Mouse (Mus musculus) testis, adult 2 months (tissue): Measurements from ENCODE around the gene Arfgef2. TPM values are rescaled to one million over a fixed set of nuclear protein-coding genes. Genes with fewer than 3 reads are reported as not detected.

ENCODE experiments used
- H3K27ac ChIP-seq: fragments of 200-500 bp; 2 replicates; pipeline ENCODE4 v1.5.1; 2012; ENCODE audit warnings: low read depth, low read length; ENCODE audit not compliant: control insufficient read depth, insufficient read depth
- H3K27me3 ChIP-seq: fragments of 200-500 bp; 2 replicates; pipeline ENCODE4 v1.6.1; 2012; ENCODE audit warnings: mild to moderate bottlenecking, low read length, moderate library complexity; ENCODE audit not compliant: control insufficient read depth, insufficient read depth
- H3K36me3 ChIP-seq: fragments of 200-500 bp; 2 replicates; pipeline ENCODE4 v1.6.1; 2012; ENCODE audit warnings: mild to moderate bottlenecking, low read length; ENCODE audit not compliant: control insufficient read depth, insufficient read depth
- H3K4me1 ChIP-seq: fragments of 200-500 bp; 2 replicates; pipeline ENCODE4 v1.6.1; 2012; ENCODE audit warnings: low read length; ENCODE audit not compliant: control insufficient read depth, insufficient read depth
- H3K4me3 ChIP-seq: fragments of 200-500 bp; 2 replicates; pipeline ENCODE4 v1.5.1; 2012; ENCODE audit warnings: low read depth, mild to moderate bottlenecking, low read length, moderate library complexity, mixed read lengths; ENCODE audit not compliant: control insufficient read depth
- CTCF ChIP-seq: fragments of 200-500 bp; IDR thresholded peaks from 2 replicates; pipeline ENCODE4 v1.5.1; 2012; ENCODE audit warnings: low read depth, mild to moderate bottlenecking, inconsistent platforms, low read length, moderate library complexity; ENCODE audit not compliant: control insufficient read depth, insufficient read depth, insufficient replicate concordance
- POLR2A ChIP-seq: fragments of 200-500 bp; IDR thresholded peaks from 2 replicates; pipeline ENCODE4 v1.6.1; 2012; ENCODE audit warnings: low read depth, mild to moderate bottlenecking, inconsistent platforms, low read length, moderate library complexity; ENCODE audit not compliant: control insufficient read depth
- polyA plus RNA-seq: library from polyadenylated mRNA; depleted of rRNA; stranded (reverse); fragments of >200 nt; gene quantifications from 2 replicates; pipeline ENCODE4 v1.2.3, GENCODE M21; 2012

The Arfgef2 gene
- polyA plus RNA-seq, 1 experiment: 19.1 TPM

GRCm38 (mm10) chr2:166822119-166822826 lies 16.9 kb downstream of the Arfgef2 start:
- Histone ChIP-seq H3K27ac (no peak overlapping the region), H3K27me3 (no peaks in the 10 kb centered on the region), H3K4me1 (no peaks in the 10 kb centered on the region; the same call in 1 of the 2 replicates), H3K4me3 (no peak overlapping the region), H3K36me3 (no peaks in the 10 kb centered on the region)
- TF ChIP-seq POLR2A: no peak
- TF ChIP-seq CTCF: no peak

GRCm38 (mm10) chr2:166822901-166823300 lies 17.5 kb downstream of the Arfgef2 start:
- no peak for TF ChIP-seq POLR2A
- TF ChIP-seq CTCF: no peak
- Histone ChIP-seq H3K27ac (no peak overlapping the region), H3K27me3 (no peaks in the 10 kb centered on the region), H3K36me3 (no peaks in the 10 kb centered on the region), H3K4me1 (no peaks in the 10 kb centered on the region; the same call in 1 of the 2 replicates), H3K4me3 (no peak overlapping the region)

DNA sequence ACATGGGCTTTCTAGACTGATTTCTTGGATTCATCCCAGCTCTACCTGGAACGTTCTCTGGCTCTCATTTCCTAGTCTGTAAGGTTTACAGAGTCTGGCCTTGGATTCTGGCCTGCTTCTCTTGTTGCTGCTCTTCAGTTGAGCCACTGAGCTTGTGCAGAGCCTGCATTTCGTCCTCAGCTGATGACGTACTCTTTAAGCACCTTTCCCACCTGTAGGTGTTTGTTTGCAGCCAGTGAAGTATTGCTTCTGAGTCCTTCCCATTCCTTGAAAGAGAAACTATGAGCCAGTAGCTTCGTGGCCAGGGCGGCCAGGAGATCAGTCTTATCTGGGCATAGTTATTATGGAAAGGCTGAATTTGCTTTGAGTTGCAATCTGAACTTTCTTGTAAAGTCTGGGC lies 19.0 kb downstream of the Arfgef2 start:
- H3K27me3 ChIP-seq: no peaks in the 10 kb centered on the region
- TF ChIP-seq POLR2A: no peak
- H3K36me3 ChIP-seq: no peaks in the 10 kb centered on the region
- no peaks in the 10 kb centered on the region for H3K4me1 ChIP-seq
- no peak overlapping the region for H3K4me3 ChIP-seq
- no peak overlapping the region for H3K27ac ChIP-seq

DNA sequence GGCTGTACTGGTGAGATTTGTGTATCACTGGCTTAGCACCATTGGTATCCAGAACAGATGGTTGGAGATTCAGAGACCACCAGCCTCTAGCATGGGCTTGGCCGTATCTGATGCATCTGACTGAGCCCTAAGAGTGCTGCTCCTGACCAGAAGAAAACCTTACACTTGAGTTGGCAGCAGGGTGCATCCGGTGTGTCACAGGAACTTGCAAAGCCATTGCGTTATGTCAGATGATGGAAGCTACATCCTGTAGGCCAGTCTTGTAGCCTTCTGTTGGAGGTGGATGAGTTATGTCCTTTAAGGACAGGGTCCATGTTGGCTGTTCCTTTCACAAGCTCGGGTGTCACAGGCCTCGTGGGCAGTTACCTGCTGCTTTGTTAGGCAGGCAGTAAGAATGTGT lies 19.6 kb downstream of the Arfgef2 start:
- H3K36me3 ChIP-seq: no peaks in the 10 kb centered on the region
- no peak overlapping the region for H3K4me3 ChIP-seq
- H3K4me1 ChIP-seq: no peaks in the 10 kb centered on the region
- H3K27me3 ChIP-seq: no peaks in the 10 kb centered on the region
- no peak overlapping the region for H3K27ac ChIP-seq
- no peak for TF ChIP-seq POLR2A

- no peaks in the 10 kb centered on the region for H3K36me3 ChIP-seq
- H3K27ac ChIP-seq: no peak overlapping the region
- no peak overlapping the region for H3K4me3 ChIP-seq
- TF ChIP-seq POLR2A (no peak), CTCF (no peak)
- H3K27me3 ChIP-seq: no peaks in the 10 kb centered on the region
- no peaks in the 10 kb centered on the region for H3K4me1 ChIP-seq
These were observed 21.3 kb downstream of the Arfgef2 start for GRCm38 (mm10) chr2:166826491-166827224.

GRCm38 (mm10) chr2:166828306-166828705 lies 22.9 kb downstream of the Arfgef2 start:
- Histone ChIP-seq H3K4me1 (no peaks in the 10 kb centered on the region), H3K27me3 (no peaks in the 10 kb centered on the region), H3K36me3 (no peaks in the 10 kb centered on the region), H3K4me3 (no peak overlapping the region), H3K27ac (no peak overlapping the region)
- TF ChIP-seq POLR2A (no peak), CTCF (no peak)

DNA sequence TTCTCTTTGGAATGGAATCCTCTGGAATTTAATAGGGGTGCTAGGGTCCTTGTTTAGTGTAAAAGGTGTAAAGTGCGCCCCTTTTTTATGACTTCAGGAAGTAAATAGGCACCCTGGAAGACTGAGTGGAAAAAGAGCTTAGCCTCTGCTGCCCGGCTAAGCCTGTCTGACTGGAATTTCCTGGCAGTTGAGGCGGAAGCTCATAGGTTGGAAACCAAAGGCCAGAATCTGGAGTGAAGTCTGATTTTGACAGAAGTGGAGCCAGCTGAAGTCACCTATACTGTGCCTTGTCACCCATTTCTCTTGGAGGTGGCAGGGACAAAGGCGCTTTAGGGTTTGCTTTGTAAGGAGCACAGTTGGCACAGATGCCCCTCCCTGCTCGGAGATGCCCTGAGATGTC lies 25.0 kb downstream of the Arfgef2 start:
- Histone ChIP-seq H3K36me3 (no peaks in the 10 kb centered on the region), H3K4me1 (no peaks in the 10 kb centered on the region), H3K27me3 (no peaks in the 10 kb centered on the region), H3K4me3 (no peak overlapping the region), H3K27ac (no peak overlapping the region)
- TF ChIP-seq CTCF (no peak), POLR2A (no peak)

GRCm38 (mm10) chr2:166834091-166834490 lies 28.7 kb downstream of the Arfgef2 start:
- no peaks in the 10 kb centered on the region for H3K27me3 ChIP-seq

More at GRCm38 (mm10) chr2:166834091-166834490, 28.7 kb downstream of the Arfgef2 start:
- Histone ChIP-seq H3K4me3 (no peak overlapping the region), H3K4me1 (no peaks in the 10 kb centered on the region), H3K27ac (no peak overlapping the region), H3K36me3 (peaks cover 4% of the 10 kb centered on the region; the same call in 1 of the 2 replicates)
- TF ChIP-seq CTCF: no peak
- no peak for TF ChIP-seq POLR2A
